18 mouse cellular contexts compared by ENCODE assay signal in the genomic region with DNA sequence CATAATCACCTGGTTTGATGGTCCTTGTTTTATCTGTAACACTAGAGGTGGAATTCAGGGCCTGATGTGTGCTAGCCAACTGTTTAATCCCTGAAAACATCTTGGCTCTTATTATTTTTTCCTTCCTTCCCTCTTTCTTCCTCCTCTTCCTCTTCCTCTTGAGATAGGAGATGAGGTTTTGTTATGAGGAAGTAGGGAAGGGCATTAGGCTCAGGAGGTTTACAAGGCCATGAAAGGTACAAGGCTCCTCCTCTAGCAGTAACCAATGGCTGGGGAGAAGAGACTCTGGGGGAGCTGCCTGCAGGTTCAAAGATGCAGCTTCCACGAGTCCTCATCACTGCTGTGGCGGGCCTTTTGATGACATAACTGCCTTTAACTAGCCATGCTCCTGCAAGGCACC.
"Had no signal": no experiment of that assay in that cellular context is flagged by ENCODE, and none has a peak within 500 bp of the region (broad histone marks: within the 10 kb centered on the region; RNA-seq: fewer than 3 reads in every experiment).

No protein-coding gene starts in this region.

- H3K4me1 ChIP-seq: limb, embryonic 10.5 days; limb, embryonic 13.5 days; liver, embryonic 15.5 days had no signal

- H3K36me3 ChIP-seq: limb, embryonic 10.5 days; limb, embryonic 13.5 days; liver, embryonic 12.5 days; liver, embryonic 15.5 days; lung, embryonic 15.5 days; midbrain, embryonic 13.5 days had no signal

- H3K4me3 ChIP-seq: layer of hippocampus, adult 2 months; limb, embryonic 10.5 days; limb, embryonic 13.5 days; liver, embryonic 12.5 days; liver, embryonic 15.5 days; lung, embryonic 15.5 days; midbrain, embryonic 13.5 days had no signal

- H3K9ac ChIP-seq: limb, embryonic 13.5 days; liver, embryonic 12.5 days; liver, embryonic 15.5 days; lung, embryonic 15.5 days; midbrain, embryonic 13.5 days had no signal

- DNase-seq: kidney, adult 18-20 months; kidney, postnatal 25 days; layer of hippocampus, adult 9-11 months; liver; lung, adult 18-20 months; lung, postnatal 10 days; lung, postnatal 36 days; thymus, adult 2 months; thymus, postnatal 14 days; thymus, postnatal 4 days had no signal

- H3K27me3 ChIP-seq: limb, embryonic 13.5 days; liver, embryonic 12.5 days; liver, embryonic 15.5 days; lung, embryonic 15.5 days had no signal

- H3K27ac ChIP-seq: kidney, postnatal 0 days; layer of hippocampus, adult 2 months; limb, embryonic 10.5 days; limb, embryonic 13.5 days; liver, embryonic 12.5 days; liver, embryonic 15.5 days; lung, embryonic 15.5 days; midbrain, embryonic 13.5 days had no signal

- H3K9me3 ChIP-seq: limb, embryonic 10.5 days; limb, embryonic 13.5 days; liver, embryonic 12.5 days; liver, embryonic 15.5 days; lung, embryonic 15.5 days; midbrain, embryonic 13.5 days had no signal

- H3K4me2 ChIP-seq: limb, embryonic 13.5 days; liver, embryonic 12.5 days; liver, embryonic 15.5 days; lung, embryonic 15.5 days; midbrain, embryonic 13.5 days had no signal

- ATAC-seq: liver, embryonic 12.5 days; midbrain, embryonic 13.5 days had no signal
